Mouse (Mus musculus) heart, postnatal 0 days (tissue): ENCODE data around the gene Cdh5.

ENCODE experiments used
- CTCF ChIP-seq: IDR thresholded peaks from 2 replicates; pipeline ENCODE4 v1.5.1; 2016; ENCODE audit warnings: antibody characterized with exemption, control low read depth, low read depth
- EP300 ChIP-seq: IDR thresholded peaks from 2 replicates; pipeline ENCODE4 v1.6.1; 2016; ENCODE audit warnings: antibody characterized with exemption, low read depth

DNA sequence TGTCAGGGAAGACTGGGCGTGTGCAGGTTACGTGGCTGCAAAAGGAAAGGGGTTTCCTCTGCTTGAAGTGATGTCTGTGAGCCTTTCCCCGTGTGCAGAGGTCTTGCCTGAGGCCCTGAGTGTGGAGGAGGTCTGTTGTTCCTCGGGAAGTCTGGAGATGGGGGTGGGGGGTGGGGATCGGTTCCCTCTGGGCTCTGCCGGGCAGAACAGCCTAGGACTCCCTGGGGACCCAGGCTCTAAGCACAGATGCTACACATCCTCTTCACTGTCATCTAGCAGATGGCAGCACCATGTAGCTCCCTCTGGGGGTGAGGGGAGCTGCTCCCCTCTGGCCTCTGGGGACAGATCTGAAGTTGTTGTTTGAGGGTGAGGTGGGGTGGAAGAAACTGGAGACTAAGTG is 83.5 kb downstream of the Cdh5 start:
- TF ChIP-seq EP300 (no peak), CTCF (no peak)
